Comparison of ENCODE assay signal across 8 mouse cellular contexts in genomic region chr6:38355354-38355823, GRCm38 (mm10). TPM values are rescaled to one million over a fixed set of nuclear protein-coding genes. Genes with fewer than 3 reads are reported as not detected.
DNase-seq lines count a peak whose midpoint lies in the region; ATAC-seq and TF ChIP-seq lines count a peak whose summit lies in the region.

No protein-coding gene starts in this region.

- H3K27ac ChIP-seq in limb, embryonic 12.5 days = no peak overlapping the region
- no peak overlapping the region for H3K27ac ChIP-seq in limb, embryonic 10.5 days
- no peak overlapping the region for H3K27ac ChIP-seq in limb, embryonic 14.5 days (replicated peaks; ENCODE audit: low read depth, low read length)
- H3K27ac ChIP-seq in neural tube, embryonic 15.5 days (replicated peaks) = no peak overlapping the region

- H3K4me2 ChIP-seq in limb, embryonic 12.5 days = peak overlapping the region; percentile 73; the same call in 1 of the 2 replicates
- no peak overlapping the region for H3K4me2 ChIP-seq in limb, embryonic 14.5 days (replicated peaks; ENCODE audit: low read depth, low read length, severe bottlenecking)
- H3K4me2 ChIP-seq in neural tube, embryonic 15.5 days = peak overlapping the region; percentile 70

- WGBS in limb, embryonic 12.5 days = 2% methylated on average over 8 of the region's 8 CpGs
- 4% methylated on average over 8 of the region's 8 CpGs for WGBS in limb, embryonic 10.5 days
- WGBS in limb, embryonic 14.5 days = 3% methylated on average over 8 of the region's 8 CpGs
- WGBS in neural tube, embryonic 15.5 days = 6% methylated on average over 8 of the region's 8 CpGs

- no peak for DNase-seq in limb, embryonic 10.5 days (ENCODE audit: low spot score)
- DNase-seq in limb, embryonic 14.5 days (ENCODE audit: low spot score) = peak; percentile 7
- no peak for DNase-seq in right cerebral cortex, postnatal 14 days
- no peak for DNase-seq in gastrocnemius, adult 8-10 months (ENCODE audit: low spot score in 2 of 2)
- DNase-seq in Muller cell, postnatal 12 days (ENCODE audit: inconsistent ontology term) = no peak

- H3K9ac ChIP-seq in limb, embryonic 12.5 days (replicated peaks) = no peak overlapping the region
- H3K9ac ChIP-seq in limb, embryonic 14.5 days (ENCODE audit: low read depth, low read length, severe bottlenecking) = no peak overlapping the region
- H3K9ac ChIP-seq in neural tube, embryonic 15.5 days (replicated peaks) = no peak overlapping the region

- no peaks in the 10 kb centered on the region for H3K36me3 ChIP-seq in limb, embryonic 12.5 days
- H3K36me3 ChIP-seq in limb, embryonic 10.5 days = no peaks in the 10 kb centered on the region
- H3K36me3 ChIP-seq in limb, embryonic 14.5 days (ENCODE audit: control insufficient read depth, insufficient read depth, low read length) = no peaks in the 10 kb centered on the region
- H3K36me3 ChIP-seq in neural tube, embryonic 15.5 days = no peaks in the 10 kb centered on the region

- H3K27me3 ChIP-seq in limb, embryonic 12.5 days = peaks cover 65% of the 10 kb centered on the region
- H3K27me3 ChIP-seq in limb, embryonic 10.5 days (ENCODE audit: low read depth, poor library complexity, severe bottlenecking) = peaks cover 80% of the 10 kb centered on the region
- H3K27me3 ChIP-seq in limb, embryonic 14.5 days (ENCODE audit: control insufficient read depth, insufficient read depth, low read length) = peaks cover 51% of the 10 kb centered on the region
- H3K27me3 ChIP-seq in neural tube, embryonic 15.5 days (replicated peaks) = peaks cover 59% of the 10 kb centered on the region

- 0 out of 2 replicates have a peak, but pooled peaks cover 9% of the 10 kb centered on the region for H3K4me1 ChIP-seq in limb, embryonic 12.5 days (replicated peaks)
- H3K4me1 ChIP-seq in limb, embryonic 10.5 days = peaks cover 26% of the 10 kb centered on the region
- no peaks in the 10 kb centered on the region for H3K4me1 ChIP-seq in limb, embryonic 14.5 days (ENCODE audit: control insufficient read depth, insufficient read depth, low read length)
- peaks cover 26% of the 10 kb centered on the region for H3K4me1 ChIP-seq in neural tube, embryonic 15.5 days

- 0 out of 2 replicates have a peak overlapping the region, but pooled peaks have one; percentile 60 for H3K4me3 ChIP-seq in limb, embryonic 12.5 days (replicated peaks)
- no peak overlapping the region for H3K4me3 ChIP-seq in limb, embryonic 10.5 days
- no peak overlapping the region for H3K4me3 ChIP-seq in limb, embryonic 14.5 days (replicated peaks; ENCODE audit: low read length)
- H3K4me3 ChIP-seq in neural tube, embryonic 15.5 days (replicated peaks) = peak overlapping the region; percentile 53; the same call in 1 of the 2 replicates

- TF ChIP-seq POLR2A in limb, embryonic 14.5 days (IDR thresholded peaks at IDR 0.05; ENCODE audit: borderline replicate concordance, extremely low read depth, insufficient read depth, insufficient read length) = no peak

- no peaks in the 10 kb centered on the region for H3K9me3 ChIP-seq in limb, embryonic 12.5 days
- no peaks in the 10 kb centered on the region for H3K9me3 ChIP-seq in limb, embryonic 10.5 days (replicated peaks)
- H3K9me3 ChIP-seq in limb, embryonic 14.5 days (ENCODE audit: control insufficient read depth, low read length) = no peaks in the 10 kb centered on the region
- no peaks in the 10 kb centered on the region for H3K9me3 ChIP-seq in neural tube, embryonic 15.5 days (replicated peaks)

- no peak for ATAC-seq in limb, embryonic 12.5 days (ENCODE audit: insufficient number of reproducible peaks, insufficient read depth, low FRiP score, low TSS enrichment, low read depth)
- 0 out of 2 replicates have a peak, but pooled peaks have one; percentile 29 for ATAC-seq in erythroid progenitor cell, adult 5-6 weeks (replicated peaks; ENCODE audit: low FRiP score, poor library complexity, severe bottlenecking)
- ATAC-seq in limb, embryonic 14.5 days (ENCODE audit: low FRiP score, low read depth) = no peak
- ATAC-seq in neural tube, embryonic 15.5 days (ENCODE audit: low FRiP score) = no peak

RNA-seq across cellular contexts. Expression of gene Zc3hav1, which starts 1.0 kb away (rescaled TPM):
- polyA plus RNA-seq in limb, embryonic 12.5 days (2016; fragmentation: Nextera tagmentation; extraction: Ambion mirVana) = 2.1 and 2.5 TPM in 2 replicates
- polyA plus RNA-seq in limb, embryonic 10.5 days (2016; fragmentation: Nextera tagmentation; extraction: Ambion mirVana) = 1.5 and 2.0 TPM in 2 replicates
- 149 and 161 TPM in 2 replicates for total RNA-seq in erythroid progenitor cell, adult 5-6 weeks (2015; ENCODE audit: low replicate concordance)
- total RNA-seq in erythroid progenitor cell, adult 5-6 weeks (2017; ENCODE audit: low replicate concordance) = 166 and 185 TPM in 2 replicates
- 4.3 and 4.5 TPM in 2 replicates for polyA plus RNA-seq in limb, embryonic 14.5 days (2012; rRNA removed)
- 3.5 and 4.3 TPM in 2 replicates for polyA plus RNA-seq in limb, embryonic 14.5 days (2014; fragmentation: Nextera tagmentation; extraction: Ambion mirVana)
- 1.4 and 5.8 TPM in 2 replicates for polyA plus RNA-seq in neural tube, embryonic 15.5 days (2015; fragmentation: Nextera tagmentation; extraction: Ambion mirVana)
- total RNA-seq in gastrocnemius, adult 8-10 months (2022) = 1 to 10 TPM; 5.4 to 7.5 (median 6.2) TPM

RNA-seq across cellular contexts. Expression of gene Ttc26, which starts 25.9 kb away (rescaled TPM):
- 13.3 and 14.0 TPM in 2 replicates for polyA plus RNA-seq in limb, embryonic 12.5 days (2016; fragmentation: Nextera tagmentation; extraction: Ambion mirVana)
- polyA plus RNA-seq in limb, embryonic 10.5 days (2016; fragmentation: Nextera tagmentation; extraction: Ambion mirVana) = 13.3 and 16.1 TPM in 2 replicates
- total RNA-seq in erythroid progenitor cell, adult 5-6 weeks (2015; ENCODE audit: low replicate concordance) = 0.72 TPM in 1 of 2 replicates, not detected in the other
- total RNA-seq in erythroid progenitor cell, adult 5-6 weeks (2017; ENCODE audit: low replicate concordance) = not detected in 2 replicates
- polyA plus RNA-seq in limb, embryonic 14.5 days (2012; rRNA removed) = 7.0 and 7.1 TPM in 2 replicates
- polyA plus RNA-seq in limb, embryonic 14.5 days (2014; fragmentation: Nextera tagmentation; extraction: Ambion mirVana) = 4.3 and 5.2 TPM in 2 replicates
- polyA plus RNA-seq in neural tube, embryonic 15.5 days (2015; fragmentation: Nextera tagmentation; extraction: Ambion mirVana) = 4.5 and 4.8 TPM in 2 replicates
- total RNA-seq in gastrocnemius, adult 8-10 months (2022) = 1 to 10 TPM in 2 of 4 experiments, under 1 TPM in 2; 0.48 to 2.7 (median 1.4) TPM

RNA-seq across cellular contexts. Expression of gene Zc3hav1l, which starts 56.3 kb away (rescaled TPM):
- polyA plus RNA-seq in limb, embryonic 12.5 days (2016; fragmentation: Nextera tagmentation; extraction: Ambion mirVana) = 15.7 and 19.6 TPM in 2 replicates
- polyA plus RNA-seq in limb, embryonic 10.5 days (2016; fragmentation: Nextera tagmentation; extraction: Ambion mirVana) = 14.7 and 18.2 TPM in 2 replicates
- 1.1 and 2.5 TPM in 2 replicates for total RNA-seq in erythroid progenitor cell, adult 5-6 weeks (2015; ENCODE audit: low replicate concordance)
- total RNA-seq in erythroid progenitor cell, adult 5-6 weeks (2017; ENCODE audit: low replicate concordance) = 0.64 and 1.1 TPM in 2 replicates
- polyA plus RNA-seq in limb, embryonic 14.5 days (2012; rRNA removed) = 44.3 and 62.0 TPM in 2 replicates
- polyA plus RNA-seq in limb, embryonic 14.5 days (2014; fragmentation: Nextera tagmentation; extraction: Ambion mirVana) = 14.6 and 16.3 TPM in 2 replicates
- 6.1 and 7.1 TPM in 2 replicates for polyA plus RNA-seq in neural tube, embryonic 15.5 days (2015; fragmentation: Nextera tagmentation; extraction: Ambion mirVana)
- under 1 TPM; 0.16 to 0.45 (median 0.18) TPM for total RNA-seq in gastrocnemius, adult 8-10 months (2022)

Comparison
In these comparisons a context has a peak if more than half of its experiments do, and no peak if none do; other contexts are left out.
1. H3K4me3 ChIP-seq: peak in limb, embryonic 12.5 days (single experiment) and neural tube, embryonic 15.5 days (single experiment); none in limb, embryonic 10.5 days (single experiment) and limb, embryonic 14.5 days (single experiment).